Mouse (Mus musculus): ENCODE results near the gene H6pd.

- TF ChIP-seq CTCF (IDR thresholded peaks at IDR 0.05; ENCODE audit: low read depth) (no peak), EP300 (IDR thresholded peaks at IDR 0.05; ENCODE audit: low read depth) (peak; percentile 85)
Measured at GRCm38 (mm10) chr4:149941067-149941755, 67.6 kb downstream of the H6pd start.

All from heart, postnatal 0 days (tissue).